Mouse (Mus musculus) stomach, postnatal 0 days (tissue): ENCODE measurements at regions not wholly inside any gene's neighbourhood (a gene's known extent, or its start where the extent isn't known, plus 50 kb on each side); places are given as distances from the start of the nearest gene placed in this dataset.

Experiments used
- ATAC-seq: fragments of 200-750 bp; cut with Nextera tagmentation; 2 replicates; pipeline ENCODE4 v1.8.0; 2017; ENCODE audit not compliant: low FRiP score, low TSS enrichment
- DNase-seq: peaks from one replicate; pipeline ENCODE4 v3.0.0-alpha.2; 2016; ENCODE audit warnings: low spot score
- H3K27ac ChIP-seq: fragments of 300-500 bp; sonication (generic); replicated peaks from 2 replicates; pipeline ENCODE4 v1.5.1; 2014; ENCODE audit warnings: mild to moderate bottlenecking, control low read depth
- H3K27me3 ChIP-seq: fragments of 300-500 bp; sonication (generic); 2 replicates; pipeline ENCODE4 v1.6.1; 2014; ENCODE audit warnings: low read length; ENCODE audit not compliant: control insufficient read depth, insufficient read depth
- H3K36me3 ChIP-seq: fragments of 300-500 bp; sonication (generic); 2 replicates; pipeline ENCODE4 v1.6.1; 2014; ENCODE audit warnings: low read length, mixed read lengths; ENCODE audit not compliant: control insufficient read depth, insufficient read depth
- H3K4me1 ChIP-seq: fragments of 300-500 bp; sonication (generic); replicated peaks from 2 replicates; pipeline ENCODE4 v1.6.1; 2014; ENCODE audit warnings: antibody characterized with exemption; ENCODE audit not compliant: control insufficient read depth, insufficient read depth
- H3K4me2 ChIP-seq: fragments of 300-500 bp; sonication (generic); replicated peaks from 2 replicates; pipeline ENCODE4 v1.6.1; 2014; ENCODE audit warnings: low read depth, mild to moderate bottlenecking, control low read depth, moderate library complexity
- H3K4me3 ChIP-seq: fragments of 300-500 bp; sonication (generic); 2 replicates; pipeline ENCODE4 v1.5.1; 2014; ENCODE audit warnings: low read depth, low read length, control low read depth
- H3K9ac ChIP-seq: fragments of 300-500 bp; sonication (generic); 2 replicates; pipeline ENCODE4 v1.6.1; 2014; ENCODE audit warnings: mild to moderate bottlenecking, low read length, control low read depth, mixed read lengths
- H3K9me3 ChIP-seq: fragments of 300-500 bp; sonication (generic); 2 replicates; pipeline ENCODE4 v1.6.1; 2016; ENCODE audit warnings: low read length; ENCODE audit not compliant: control insufficient read depth
- CTCF ChIP-seq: IDR thresholded peaks from 2 replicates; pipeline ENCODE4 v1.5.1; 2016; ENCODE audit warnings: antibody characterized with exemption, low read depth, mild to moderate bottlenecking, moderate library complexity
- EP300 ChIP-seq: optimal IDR thresholded peaks from 2 replicates; pipeline ENCODE3; 2016; ENCODE audit warnings: antibody characterized with exemption
- WGBS: fragments of 180-500 bp; shearing (Covaris S2); extraction: QIAGEN DNeasy Blood & Tissue Kit; methylation state at CpG from one replicate; pipeline ENCODE4 v1.1.7; 2014; 5-methylcytosine and 5-hydroxymethylcytosine counted together

- no peaks in the 10 kb centered on the region for H3K4me1 ChIP-seq
- no peaks in the 10 kb centered on the region for H3K36me3 ChIP-seq
- TF ChIP-seq CTCF (no peak), EP300 (no peak)
- DNase-seq (no peak), ATAC-seq (no peak)
- no peak overlapping the region for H3K4me2 ChIP-seq
- no peaks in the 10 kb centered on the region for H3K27me3 ChIP-seq
- H3K9ac ChIP-seq, result no peak overlapping the region
- WGBS, result 72% methylated on average over 2 of the region's 2 CpGs
- no peaks in the 10 kb centered on the region for H3K9me3 ChIP-seq
- no peak overlapping the region for H3K27ac ChIP-seq
- H3K4me3 ChIP-seq, result no peak overlapping the region
Observed at GRCm38 (mm10) chr6:6466231-6466630, 112.2 kb downstream of the Sem1 start.

- H3K27ac ChIP-seq, result no peak overlapping the region
- H3K9me3 ChIP-seq, result no peaks in the 10 kb centered on the region
- H3K4me3 ChIP-seq, result no peak overlapping the region
- no peak overlapping the region for H3K9ac ChIP-seq
- DNase-seq, result no peak
- H3K4me1 ChIP-seq, result no peaks in the 10 kb centered on the region
- TF ChIP-seq EP300, result no peak
- peak; percentile 44 for TF ChIP-seq CTCF
- H3K4me2 ChIP-seq, result no peak overlapping the region
- ATAC-seq, result no peak
- WGBS, result 15% methylated on average over 7 of the region's 7 CpGs
- no peaks in the 10 kb centered on the region for H3K27me3 ChIP-seq
- no peaks in the 10 kb centered on the region for H3K36me3 ChIP-seq
Observed at GRCm38 (mm10) chr6:6463807-6464470, 114.5 kb downstream of the Sem1 start.

- ATAC-seq (no peak), DNase-seq (no peak)
- H3K27me3 ChIP-seq, result no peaks in the 10 kb centered on the region
- 27% methylated on average over 2 of the region's 2 CpGs for WGBS
- H3K27ac ChIP-seq, result no peak overlapping the region
- no peak overlapping the region for H3K4me3 ChIP-seq
- no peaks in the 10 kb centered on the region for H3K9me3 ChIP-seq
- no peaks in the 10 kb centered on the region for H3K4me1 ChIP-seq
- no peak overlapping the region for H3K4me2 ChIP-seq
- no peaks in the 10 kb centered on the region for H3K36me3 ChIP-seq
- TF ChIP-seq EP300 (no peak), CTCF (no peak)
- no peak overlapping the region for H3K9ac ChIP-seq
Observed at GRCm38 (mm10) chr6:6459918-6460239, 118.6 kb downstream of the Sem1 start.

DNA sequence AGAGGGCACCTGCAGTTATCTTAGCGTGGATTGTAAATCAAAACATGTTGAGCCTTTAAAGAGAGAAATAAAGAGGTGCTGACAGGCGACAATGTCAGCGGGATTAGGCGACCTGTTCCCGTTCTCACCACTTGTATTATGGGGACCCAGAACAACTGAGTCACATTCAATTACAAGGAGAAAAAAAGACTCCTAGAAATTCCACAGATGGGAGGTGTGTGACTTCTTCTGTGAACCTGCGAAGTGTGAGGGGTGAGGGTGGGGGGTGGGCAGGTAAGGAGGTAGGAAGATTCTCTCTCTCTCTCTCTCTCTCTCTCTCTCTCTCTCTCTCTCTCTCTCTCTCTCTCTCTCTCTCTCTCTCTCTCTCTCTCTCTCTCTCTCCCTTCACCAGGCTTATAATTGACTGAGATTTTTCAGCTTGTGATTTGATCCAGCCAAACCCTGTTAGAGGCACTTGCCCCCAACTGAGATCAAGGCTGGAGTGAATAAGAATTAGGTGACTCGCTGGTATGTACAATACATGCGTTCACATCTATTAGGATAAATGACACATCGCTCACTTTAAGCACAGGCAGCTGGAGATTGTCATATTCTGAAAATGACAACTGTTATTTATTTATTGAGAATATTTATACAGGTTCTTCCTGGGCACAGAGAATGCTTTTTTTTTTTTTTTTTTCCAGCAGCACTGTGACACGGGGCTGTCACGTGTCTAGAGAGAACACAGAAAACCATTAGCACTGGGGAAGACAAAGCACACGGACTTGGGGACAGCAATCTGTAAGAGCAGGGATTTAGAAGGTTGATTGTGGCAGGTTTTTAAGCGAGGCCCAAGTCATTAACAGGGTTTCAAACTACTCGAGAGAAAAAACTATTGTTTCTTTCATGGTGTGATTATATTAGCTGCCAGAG is 119.2 kb downstream of the Sem1 start:
- Histone ChIP-seq H3K9ac (no peak overlapping the region), H3K9me3 (no peaks in the 10 kb centered on the region), H3K27me3 (no peaks in the 10 kb centered on the region), H3K27ac (no peak overlapping the region), H3K4me1 (no peaks in the 10 kb centered on the region), H3K4me3 (no peak overlapping the region), H3K4me2 (no peak overlapping the region), H3K36me3 (no peaks in the 10 kb centered on the region)
- DNase-seq (no peak), ATAC-seq (no peak)
- 20% methylated on average over 14 of the region's 14 CpGs for WGBS
- TF ChIP-seq EP300 (no peak), CTCF (no peak)

DNA sequence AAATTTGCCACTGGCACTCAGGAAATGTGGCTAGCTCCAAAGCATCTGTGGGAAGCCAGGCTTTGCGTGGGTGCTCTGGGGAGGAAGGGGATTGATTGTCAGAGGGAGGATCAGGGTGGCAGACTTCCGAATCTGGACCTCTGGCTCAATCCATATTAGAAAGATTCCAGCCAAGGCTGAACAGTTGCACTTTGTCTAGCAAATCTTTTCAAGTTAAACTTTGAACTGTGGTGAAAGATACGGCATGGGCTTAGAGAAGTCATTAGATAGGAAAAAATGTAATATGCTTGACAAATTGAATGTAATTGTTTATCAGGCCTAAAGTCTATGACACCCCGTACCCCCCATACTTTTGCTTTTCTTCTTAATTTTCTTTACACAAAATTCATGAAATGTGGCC is 120.7 kb downstream of the Sem1 start:
- Histone ChIP-seq H3K4me1 (no peaks in the 10 kb centered on the region), H3K9ac (no peak overlapping the region), H3K27me3 (no peaks in the 10 kb centered on the region), H3K4me2 (no peak overlapping the region), H3K36me3 (no peaks in the 10 kb centered on the region), H3K9me3 (no peaks in the 10 kb centered on the region), H3K27ac (no peak overlapping the region), H3K4me3 (no peak overlapping the region)
- no peak for DNase-seq
- no peak for TF ChIP-seq CTCF
- 70% methylated on average over 4 of the region's 4 CpGs for WGBS
- no peak for ATAC-seq

GRCm38 (mm10) chr6:6457001-6457400 is 121.5 kb downstream of the Sem1 start:
- Histone ChIP-seq H3K4me1 (no peaks in the 10 kb centered on the region), H3K4me3 (no peak overlapping the region), H3K27ac (no peak overlapping the region), H3K4me2 (no peak overlapping the region), H3K36me3 (no peaks in the 10 kb centered on the region), H3K27me3 (no peaks in the 10 kb centered on the region), H3K9me3 (no peaks in the 10 kb centered on the region), H3K9ac (no peak overlapping the region)
- ATAC-seq, result no peak
- WGBS, result 52% methylated on average over 5 of the region's 5 CpGs
- TF ChIP-seq CTCF, result no peak
- no peak for TF ChIP-seq EP300
- DNase-seq, result no peak
